Mouse (Mus musculus): ENCODE measurements around the gene Capn13.

Gene Capn13

GRCm38 (mm10) chr17:73400862-73401261, at the start of gene Capn13:
TSS of gene Capn13 (minus strand) at chr17:73400866.
- DNase-seq, result no peak

GRCm38 (mm10) chr17:73449104-73449503, 48.4 kb upstream of the Capn13 start:
- no peak for DNase-seq

GRCm38 (mm10) chr17:73440798-73441197, 40.1 kb upstream of the Capn13 start:
- no peak for DNase-seq

- no peak for DNase-seq
Observed at GRCm38 (mm10) chr17:73432564-73433006, 31.9 kb upstream of the Capn13 start.

GRCm38 (mm10) chr17:73432058-73432457, 31.4 kb upstream of the Capn13 start:
- DNase-seq, result no peak

GRCm38 (mm10) chr17:73417382-73417781, 16.7 kb upstream of the Capn13 start:
- DNase-seq, result peak in 1 of 2 experiments; percentile 8

- no peak for DNase-seq
Observed at GRCm38 (mm10) chr17:73416181-73416795, 15.6 kb upstream of the Capn13 start.

- no peak for DNase-seq
Observed at GRCm38 (mm10) chr17:73411817-73412216, 11.2 kb upstream of the Capn13 start.

- no peak for DNase-seq
Observed at GRCm38 (mm10) chr17:73401272-73401671, 606 bp upstream of the Capn13 start.

- DNase-seq, result no peak
Observed at GRCm38 (mm10) chr17:73399136-73399535, 1.5 kb downstream of the Capn13 start.

GRCm38 (mm10) chr17:73393361-73393760, 7.3 kb downstream of the Capn13 start:
- no peak for DNase-seq

GRCm38 (mm10) chr17:73391771-73392170, 8.9 kb downstream of the Capn13 start:
- DNase-seq, result no peak

- no peak for DNase-seq
Observed at GRCm38 (mm10) chr17:73390191-73391089, 10.2 kb downstream of the Capn13 start.

GRCm38 (mm10) chr17:73389336-73389735, 11.3 kb downstream of the Capn13 start:
- no peak for DNase-seq

GRCm38 (mm10) chr17:73386581-73386980, 14.1 kb downstream of the Capn13 start:
- no peak for DNase-seq

GRCm38 (mm10) chr17:73385940-73386339, 14.7 kb downstream of the Capn13 start:
- no peak for DNase-seq

- DNase-seq, result no peak
Observed at GRCm38 (mm10) chr17:73382327-73383014, 18.2 kb downstream of the Capn13 start.

- DNase-seq, result no peak
Observed at GRCm38 (mm10) chr17:73381681-73382080, 19.0 kb downstream of the Capn13 start.

GRCm38 (mm10) chr17:73377778-73378484, 22.7 kb downstream of the Capn13 start:
- DNase-seq, result no peak

GRCm38 (mm10) chr17:73367334-73367733, 33.3 kb downstream of the Capn13 start:
- no peak for DNase-seq

GRCm38 (mm10) chr17:73361054-73361453, 39.6 kb downstream of the Capn13 start:
- no peak for DNase-seq

- DNase-seq, result no peak
Observed at GRCm38 (mm10) chr17:73343632-73344390, 56.9 kb downstream of the Capn13 start.
